Mouse (Mus musculus) cerebral cortex, adult 2 months (tissue): ENCODE data around the gene Nfix.

ENCODE experiments used
- WGBS: fragments of 180-500 bp; shearing (Covaris S2); methylation state at CpG from one replicate; pipeline ENCODE4 v1.1.7; 2018; 5-methylcytosine and 5-hydroxymethylcytosine counted together

Nfix gene

DNA sequence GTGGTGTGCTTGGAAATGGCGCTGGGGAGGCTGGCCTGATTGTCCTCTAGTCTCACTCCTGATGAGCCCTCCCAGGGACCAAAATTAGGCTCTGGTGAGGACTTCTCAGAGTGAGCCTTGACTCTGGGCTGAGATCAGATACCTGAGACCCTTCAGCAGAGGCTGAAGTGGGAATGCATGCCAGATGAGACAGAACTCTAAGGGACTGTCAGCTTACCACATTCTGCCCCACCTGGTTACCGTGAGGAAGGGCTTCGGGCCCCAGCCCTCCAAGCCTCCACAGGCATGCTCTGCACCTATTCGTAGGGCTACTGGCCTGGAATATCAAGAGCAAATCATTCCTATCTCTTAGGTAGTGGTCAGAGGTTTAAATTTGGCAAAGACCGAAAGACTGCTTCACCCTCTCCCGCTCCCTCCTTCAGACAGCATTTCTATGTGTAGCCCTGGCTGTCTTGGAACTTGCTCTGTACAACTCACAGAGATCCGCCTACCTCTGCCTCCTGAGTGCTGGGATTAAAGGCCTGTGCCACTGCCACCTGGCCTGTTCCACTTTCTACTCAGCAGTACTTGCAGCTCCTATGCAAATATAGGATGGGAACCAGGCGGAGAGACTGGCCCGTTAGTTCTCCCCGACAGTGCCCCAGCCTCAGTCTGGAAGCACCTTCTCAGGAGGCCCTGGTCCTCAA is 61.3 kb downstream of the Nfix start:
- WGBS = 47% methylated on average over 10 of the region's 10 CpGs

DNA sequence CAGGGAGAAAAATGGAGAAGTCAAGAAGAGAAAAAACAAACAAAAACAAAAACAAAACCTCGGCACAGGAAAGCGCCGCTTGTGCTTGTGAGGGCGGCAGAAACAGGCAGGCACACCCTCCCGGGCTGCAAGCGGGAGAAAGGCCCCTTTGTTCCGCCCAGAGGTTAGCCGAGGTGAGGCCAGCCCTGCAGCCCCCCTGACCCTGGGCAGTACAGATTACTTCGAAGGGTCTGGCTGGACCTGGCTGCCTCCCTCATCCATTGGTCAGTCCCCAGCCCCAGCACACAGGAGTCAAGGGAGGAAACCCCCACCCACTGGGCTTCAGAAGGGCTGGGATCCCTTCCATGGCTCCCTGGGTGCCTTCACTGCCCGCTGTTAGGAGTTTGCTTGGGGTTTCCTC is 61.9 kb downstream of the Nfix start:
- WGBS = 18% methylated on average over 10 of the region's 10 CpGs

DNA sequence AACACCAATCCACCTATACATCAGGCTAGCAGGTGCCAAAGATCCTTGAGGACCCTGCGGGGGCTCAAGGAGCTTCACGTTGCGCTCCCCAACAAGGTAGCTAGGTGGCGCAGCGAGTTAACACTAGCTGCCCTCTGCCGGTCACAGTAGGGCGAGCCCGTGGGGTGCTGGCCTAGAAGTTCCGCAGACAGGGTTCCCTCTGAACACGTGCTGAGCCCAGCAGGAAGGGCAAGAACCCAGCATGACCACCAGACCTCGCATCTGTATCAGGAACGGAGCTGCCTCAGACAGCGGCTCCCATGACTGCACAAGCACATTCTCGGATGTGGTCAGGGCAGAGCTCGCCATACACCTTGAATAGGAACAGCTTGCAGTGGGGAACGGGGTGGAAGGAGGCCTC is 62.5 kb downstream of the Nfix start:
- WGBS = 4% methylated on average over 16 of the region's 16 CpGs

DNA sequence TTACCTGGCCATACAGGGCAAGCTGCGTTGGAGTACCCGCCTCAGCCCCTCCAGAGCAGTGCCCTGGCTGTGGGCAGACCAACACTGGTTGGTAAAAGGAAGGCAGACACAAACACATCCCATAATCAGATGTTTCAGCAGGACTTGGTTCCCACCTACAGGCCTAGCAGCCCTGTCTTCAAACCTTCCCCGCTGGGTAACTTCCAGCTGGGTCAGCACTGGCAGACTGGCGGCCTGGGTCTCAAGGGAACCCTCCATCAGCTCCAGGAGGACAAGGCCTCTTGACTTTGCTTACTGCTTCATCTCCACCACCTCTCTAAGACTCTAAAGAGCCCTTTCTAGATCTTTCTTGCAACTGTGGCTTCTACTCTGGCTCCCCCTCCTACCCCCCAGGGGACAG is 63.6 kb downstream of the Nfix start:
- WGBS = 57% methylated on average over 4 of the region's 4 CpGs

DNA sequence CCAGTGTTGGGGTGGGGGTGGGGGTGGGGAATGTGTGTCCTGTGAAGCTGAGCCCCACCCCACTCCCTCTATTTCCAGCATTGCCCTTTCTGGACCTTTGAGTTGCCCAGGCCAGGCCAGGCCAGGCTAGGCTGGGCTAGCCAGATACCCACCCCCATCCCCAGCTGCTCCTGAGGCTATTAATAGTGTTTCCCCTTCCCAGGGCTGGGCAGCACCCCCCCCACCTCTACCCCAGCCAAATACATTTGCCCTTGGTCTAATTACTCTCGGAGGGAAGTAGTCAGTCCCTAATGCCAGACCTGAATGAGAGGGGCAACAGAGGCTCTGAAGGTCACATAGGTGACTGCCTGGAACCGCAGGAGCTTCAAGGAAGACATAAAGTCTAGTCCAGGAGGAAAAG is 64.5 kb downstream of the Nfix start:
- WGBS = 44% methylated on average over 2 of the region's 2 CpGs

DNA sequence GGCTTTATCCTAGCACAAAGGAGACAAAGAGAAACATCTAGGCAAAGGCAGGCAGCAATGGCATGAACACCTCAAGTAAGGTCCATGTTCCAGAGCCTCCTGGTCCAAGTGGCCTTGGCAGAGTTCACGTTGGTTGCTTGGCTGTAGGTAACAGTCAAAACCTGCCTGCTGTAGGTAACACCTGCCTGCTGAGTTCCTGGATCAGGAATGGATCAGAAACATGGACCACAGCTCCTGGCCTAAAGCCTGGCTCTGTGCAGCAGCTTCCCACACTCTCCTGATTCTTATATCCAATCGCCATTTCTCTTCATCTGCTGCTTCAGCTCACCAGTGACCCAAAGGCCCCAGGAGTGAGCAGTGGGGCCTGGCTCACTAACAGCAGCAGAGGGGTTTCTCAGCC is 65.5 kb downstream of the Nfix start:
- WGBS = 61% methylated on average over 2 of the region's 2 CpGs

DNA sequence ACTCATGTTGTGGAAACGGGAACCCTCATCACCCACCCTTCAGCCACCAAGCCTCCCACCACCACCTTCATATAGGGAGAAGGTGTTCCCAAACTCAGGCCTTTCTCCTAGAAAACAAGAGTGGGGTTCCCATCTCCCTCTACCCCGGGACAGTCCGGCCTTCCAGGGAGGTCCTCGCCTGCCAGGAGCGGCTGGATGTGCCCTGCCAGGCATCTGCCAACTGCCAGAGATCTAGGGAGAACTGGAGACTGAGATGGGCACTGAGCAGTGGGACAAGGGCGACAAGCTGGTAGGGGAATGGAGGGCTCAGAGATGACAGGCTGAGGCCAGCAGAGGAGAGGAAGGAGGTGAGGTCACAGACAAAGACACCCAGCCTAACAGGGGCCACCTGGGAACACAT is 66.2 kb downstream of the Nfix start:
- 55% methylated on average over 6 of the region's 6 CpGs for WGBS

DNA sequence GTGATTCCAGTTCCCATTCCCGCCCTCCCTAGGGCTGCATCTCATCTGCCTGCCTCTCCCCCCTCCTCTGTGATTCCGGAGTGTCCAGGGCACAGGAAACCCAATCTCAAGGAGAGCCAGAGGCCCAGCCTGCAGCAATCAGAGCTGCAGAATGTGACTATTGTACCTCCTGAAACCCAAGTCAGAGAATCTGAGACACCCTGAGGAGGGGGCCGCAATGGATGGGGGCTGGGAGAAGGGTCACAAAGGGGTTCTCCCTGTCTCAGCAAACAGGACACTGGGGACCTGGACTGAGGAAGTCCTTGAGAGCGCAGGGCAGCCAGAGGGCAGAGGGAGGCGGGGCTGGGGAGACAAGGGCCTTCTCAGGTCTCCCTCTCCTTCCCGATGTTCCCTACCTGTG is 67.1 kb downstream of the Nfix start:
- 46% methylated on average over 6 of the region's 6 CpGs for WGBS

DNA sequence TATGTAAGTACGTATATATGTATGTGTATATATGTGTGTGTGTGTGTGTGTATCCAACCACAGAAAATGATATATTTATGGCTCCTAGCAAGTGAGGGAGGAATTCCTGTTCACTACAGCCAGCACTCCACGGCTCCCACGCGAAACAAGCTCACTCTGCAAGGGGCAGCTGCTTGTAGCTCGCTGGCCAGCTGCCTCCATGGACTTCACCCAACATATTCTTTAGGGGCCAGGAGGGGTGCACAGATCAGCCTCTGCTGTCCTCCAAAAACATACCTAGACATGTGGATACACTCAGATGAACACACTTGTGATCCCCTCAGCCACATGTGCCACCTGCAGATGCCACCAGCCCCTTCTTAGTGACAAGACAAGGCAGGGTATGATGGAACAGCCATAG is 67.6 kb downstream of the Nfix start:
- WGBS = 26% methylated on average over 5 of the region's 5 CpGs

DNA sequence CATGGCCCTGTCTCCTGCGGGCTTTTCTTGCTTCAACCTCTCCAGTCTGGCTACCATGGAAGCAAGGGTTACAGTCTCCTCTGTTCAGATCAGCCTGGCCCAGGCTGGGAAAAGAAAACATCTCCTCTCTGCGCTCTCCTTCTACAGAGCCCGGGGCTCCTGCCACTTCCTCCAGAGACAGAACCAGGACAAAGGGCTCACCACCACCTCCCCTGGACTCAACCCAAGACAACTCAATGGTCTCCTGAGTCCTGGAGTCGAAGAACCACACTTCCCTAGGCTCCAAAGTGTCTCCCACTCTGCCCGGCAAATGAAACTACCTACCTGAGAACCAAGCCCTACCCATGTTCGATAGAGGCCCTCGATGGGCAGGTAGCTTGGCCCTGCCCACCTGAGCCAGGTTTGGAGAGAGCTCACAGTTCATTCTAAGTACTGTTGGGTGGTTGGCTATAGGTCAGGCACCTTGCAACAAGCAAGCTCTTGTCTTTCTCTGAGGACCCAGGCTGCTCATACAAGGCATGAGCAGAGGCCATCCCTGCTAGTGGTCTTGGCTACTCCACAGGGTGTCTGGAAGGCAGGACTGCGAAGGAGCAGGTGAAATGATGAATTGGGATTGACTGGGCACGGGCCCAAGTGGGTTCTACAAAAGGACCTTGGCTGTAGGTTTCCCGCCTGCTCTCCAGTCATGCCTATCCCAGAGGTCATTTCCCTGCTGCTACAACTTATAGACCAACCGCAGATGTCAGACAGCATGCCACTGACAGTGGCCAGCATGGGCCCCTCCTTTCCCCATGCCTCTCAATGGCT is 68.6 kb downstream of the Nfix start:
- WGBS = 48% methylated on average over 11 of the region's 11 CpGs

DNA sequence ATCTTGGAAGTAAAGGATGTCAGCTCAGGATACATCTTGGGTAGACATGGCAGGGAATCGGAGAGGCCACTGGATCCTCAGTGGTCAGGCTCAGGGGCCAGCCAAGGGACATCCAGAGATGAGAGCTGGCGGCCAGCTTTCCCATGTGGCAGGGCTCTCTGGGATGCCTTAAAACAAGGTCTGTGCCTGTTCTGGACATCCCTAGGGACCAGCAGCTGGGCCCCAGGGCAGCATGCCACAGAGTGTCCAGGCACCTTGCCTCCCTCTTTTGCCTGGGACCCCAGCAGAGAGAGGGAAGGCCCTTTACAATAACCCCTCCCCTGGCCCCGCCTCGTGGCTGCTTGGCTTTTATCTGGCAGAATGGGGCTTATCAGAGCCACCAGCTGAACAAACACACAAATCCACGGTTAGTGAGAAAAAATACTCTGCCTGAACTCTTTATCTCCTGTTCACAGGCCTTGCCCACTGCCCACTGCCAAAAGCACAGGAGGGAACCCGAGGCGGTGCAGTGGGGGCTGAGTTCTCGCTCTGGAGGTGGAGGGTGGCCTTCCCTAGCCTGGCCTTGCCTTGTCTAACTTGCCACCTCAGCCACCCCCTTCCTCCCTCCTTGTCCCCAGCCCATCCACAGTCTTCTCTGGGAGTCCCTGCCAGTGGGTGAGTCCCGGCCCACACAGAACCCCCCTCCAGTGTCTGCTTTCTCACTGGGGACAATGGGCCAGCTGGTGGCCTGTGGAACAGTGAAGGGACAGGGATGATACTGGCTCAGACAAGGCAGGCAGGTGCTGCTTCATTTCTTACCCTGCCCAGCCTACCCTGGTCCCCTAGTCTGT is 69.4 kb downstream of the Nfix start:
- WGBS = 27% methylated on average over 9 of the region's 9 CpGs

DNA sequence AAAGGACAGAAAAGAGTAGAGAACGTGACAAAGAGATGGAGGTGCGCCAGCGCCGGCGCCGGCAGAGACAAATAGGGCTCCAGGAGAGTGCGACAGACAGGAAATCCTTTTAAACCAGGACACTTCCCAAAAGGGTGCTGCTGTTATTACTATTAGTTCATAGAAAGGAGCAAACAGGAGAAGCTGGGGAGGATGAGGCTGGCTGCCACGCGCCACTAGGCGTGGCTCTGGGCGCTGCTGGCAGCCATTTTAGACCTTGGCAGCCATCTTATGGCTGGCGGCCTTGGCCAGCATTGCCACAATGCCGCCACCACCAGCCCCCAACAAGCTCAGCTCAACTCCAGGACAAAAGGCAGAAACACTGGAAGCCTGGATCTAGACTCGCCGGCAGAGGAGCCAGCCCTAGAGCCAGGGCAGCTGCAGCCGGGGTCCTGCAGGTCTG is 70.2 kb downstream of the Nfix start:
- 29% methylated on average over 16 of the region's 16 CpGs for WGBS

DNA sequence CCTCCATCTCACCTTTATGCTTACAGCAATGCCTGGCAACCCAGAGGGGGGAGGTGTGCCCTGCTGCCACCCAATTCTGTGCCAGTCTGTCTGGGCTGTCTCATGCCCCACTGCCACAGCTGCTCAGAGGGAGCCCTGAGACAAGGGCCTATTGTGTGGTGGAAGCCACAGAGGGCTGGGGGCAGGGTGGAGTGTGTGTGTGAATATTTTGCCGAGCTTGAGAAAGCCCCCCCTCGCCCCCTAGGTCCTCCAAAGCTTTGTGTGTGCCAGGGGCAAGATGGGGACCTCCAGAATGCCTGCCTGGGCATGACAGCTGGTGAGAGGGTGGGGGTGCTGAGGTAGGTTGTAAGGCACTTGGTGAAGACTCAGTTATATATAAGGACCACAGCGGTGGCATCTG is 71.7 kb downstream of the Nfix start:
- 28% methylated on average over 3 of the region's 3 CpGs for WGBS

DNA sequence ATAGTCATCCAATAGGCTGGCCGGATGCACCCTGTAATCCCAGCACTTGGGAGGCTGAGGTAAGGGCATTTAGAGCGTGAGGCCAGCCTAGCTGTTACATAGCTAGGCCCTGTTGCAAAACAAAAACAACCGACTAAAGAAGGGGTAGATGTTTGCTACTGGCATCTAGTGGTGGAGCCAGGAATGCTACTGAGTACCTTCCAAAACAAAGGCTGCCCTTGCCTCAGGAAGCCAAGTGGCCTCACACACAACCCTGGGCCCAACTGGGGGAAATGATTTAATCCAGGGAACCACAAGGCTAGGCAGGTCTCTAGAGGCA is 74.2 kb downstream of the Nfix start:
- WGBS = 8% methylated on average over 3 of the region's 3 CpGs

DNA sequence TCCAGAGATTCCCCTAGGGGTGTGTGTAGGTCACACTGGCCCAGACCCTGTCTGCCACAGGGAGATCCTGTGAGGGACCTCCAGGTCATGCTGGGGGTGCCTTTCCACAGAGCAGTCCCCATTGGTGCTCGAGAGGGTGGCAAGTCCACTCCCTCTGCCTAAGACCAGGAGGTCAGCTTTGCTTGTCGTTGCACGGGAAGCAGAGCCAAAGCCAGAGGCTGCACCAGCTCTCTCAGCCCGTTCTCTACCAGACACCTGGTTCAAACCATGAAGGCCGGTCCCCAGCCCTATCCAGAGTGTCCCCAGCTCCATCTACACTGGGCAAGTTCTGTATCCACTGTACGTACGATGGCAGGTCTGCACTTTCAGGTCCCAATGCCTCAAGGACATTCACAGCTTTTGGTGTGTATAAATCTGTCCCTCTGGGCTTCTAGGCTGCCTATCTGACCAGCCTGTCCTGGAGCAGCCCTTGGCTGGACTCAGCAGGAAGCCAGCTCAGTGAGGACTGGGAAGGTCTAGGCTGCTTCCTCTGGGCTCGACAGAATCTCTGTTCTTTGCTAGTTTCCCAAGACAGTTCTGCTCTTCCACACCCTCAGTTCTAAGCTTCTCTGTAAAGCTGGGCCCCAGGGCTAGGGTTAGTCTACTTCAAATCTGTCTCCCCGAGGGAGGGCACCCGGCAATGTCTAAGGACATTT is 74.8 kb downstream of the Nfix start:
- WGBS = 41% methylated on average over 10 of the region's 10 CpGs

DNA sequence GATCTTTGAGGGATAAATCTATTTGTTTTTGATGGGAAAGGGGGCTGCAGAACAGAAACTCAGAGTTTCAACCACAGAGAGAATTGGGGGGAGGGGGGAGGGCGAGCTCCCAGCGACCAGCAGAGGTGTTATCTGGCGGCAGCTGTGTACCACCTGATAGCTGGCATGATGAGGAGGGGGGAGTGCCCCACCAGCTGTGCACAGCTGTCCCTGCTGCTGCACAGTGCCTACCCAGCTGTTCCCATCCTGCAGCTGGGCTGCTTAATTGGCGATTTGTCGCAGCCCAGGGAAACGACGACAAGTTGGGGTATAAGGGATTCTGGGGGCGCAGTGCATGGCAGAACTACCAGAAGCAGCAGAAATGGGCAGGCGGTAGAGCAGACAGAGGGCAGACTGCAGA is 75.5 kb downstream of the Nfix start:
- 44% methylated on average over 9 of the region's 9 CpGs for WGBS

DNA sequence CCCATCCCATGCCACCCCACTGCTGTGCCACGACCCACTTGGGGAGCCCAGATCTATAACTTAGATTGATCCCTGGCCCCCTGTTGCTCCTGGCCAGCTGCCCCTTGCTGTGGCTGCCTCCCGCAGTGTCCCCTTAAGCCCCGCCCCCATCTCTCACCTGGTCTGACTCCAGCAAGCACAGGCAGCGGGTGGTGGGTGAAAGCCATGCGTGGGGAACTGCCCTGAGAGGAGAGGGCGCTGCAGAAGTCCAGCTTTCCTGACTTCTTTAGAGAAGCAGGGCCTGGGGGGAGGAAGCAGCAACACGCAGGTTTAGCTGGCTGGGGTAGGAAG is 76.6 kb downstream of the Nfix start:
- WGBS = 23% methylated on average over 7 of the region's 7 CpGs

DNA sequence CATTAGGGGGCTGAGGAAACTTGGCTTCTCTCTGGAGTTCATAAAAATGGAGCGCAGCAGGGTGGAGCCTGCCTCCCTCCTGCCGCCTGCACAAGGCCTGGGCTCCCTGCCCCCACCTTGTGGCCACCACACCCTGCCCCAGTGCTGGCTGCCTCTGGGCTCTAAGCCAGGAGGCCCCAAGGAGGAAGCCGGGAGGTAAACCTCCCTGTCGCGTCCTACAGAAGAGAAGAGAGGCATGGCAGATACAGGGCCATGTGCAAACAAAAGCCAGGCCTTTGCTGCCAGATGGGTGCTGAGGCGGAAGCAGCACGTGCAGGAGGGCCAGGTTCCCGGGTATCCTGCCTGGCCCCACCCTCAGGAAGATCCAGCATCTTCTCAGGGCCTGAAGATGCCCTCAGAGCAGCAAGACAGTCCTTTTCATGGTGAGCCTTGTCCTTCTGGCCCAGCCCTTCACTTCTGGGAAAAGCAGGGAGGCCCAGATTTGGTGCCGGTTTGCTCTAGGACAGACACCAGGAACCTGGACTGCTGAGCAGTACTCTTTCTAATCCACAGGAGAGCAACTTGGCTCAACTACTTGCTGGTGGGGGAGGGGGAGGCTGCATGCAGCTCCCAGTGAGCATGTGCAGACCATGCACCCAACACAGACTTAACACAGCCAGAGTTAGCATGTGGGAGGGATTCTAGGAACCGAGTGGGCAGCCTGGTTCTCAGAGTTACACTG is 77.1 kb downstream of the Nfix start, which contains the start of gene G430095P16Rik:
G430095P16Rik (plus strand) TSS at position 158 of the 721 bp plus-strand sequence.
- 12% methylated on average over 10 of the region's 10 CpGs for WGBS

DNA sequence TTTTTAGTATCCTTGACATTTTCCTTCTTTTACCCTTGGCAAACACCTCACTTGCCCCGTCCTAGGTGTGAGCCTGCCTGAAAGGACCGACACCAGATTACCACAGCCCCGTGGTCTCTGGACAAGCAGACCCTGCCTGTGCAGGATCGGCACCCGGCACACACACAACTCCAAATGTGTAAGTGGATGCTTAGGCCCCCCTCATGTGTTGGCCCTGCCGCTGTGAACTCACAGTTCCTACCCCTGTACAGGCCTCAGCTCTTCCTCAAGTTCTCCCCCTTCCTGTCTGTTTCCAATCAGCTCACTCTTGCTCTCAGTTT is 77.7 kb downstream of the Nfix start:
- 36% methylated on average over 6 of the region's 6 CpGs for WGBS

DNA sequence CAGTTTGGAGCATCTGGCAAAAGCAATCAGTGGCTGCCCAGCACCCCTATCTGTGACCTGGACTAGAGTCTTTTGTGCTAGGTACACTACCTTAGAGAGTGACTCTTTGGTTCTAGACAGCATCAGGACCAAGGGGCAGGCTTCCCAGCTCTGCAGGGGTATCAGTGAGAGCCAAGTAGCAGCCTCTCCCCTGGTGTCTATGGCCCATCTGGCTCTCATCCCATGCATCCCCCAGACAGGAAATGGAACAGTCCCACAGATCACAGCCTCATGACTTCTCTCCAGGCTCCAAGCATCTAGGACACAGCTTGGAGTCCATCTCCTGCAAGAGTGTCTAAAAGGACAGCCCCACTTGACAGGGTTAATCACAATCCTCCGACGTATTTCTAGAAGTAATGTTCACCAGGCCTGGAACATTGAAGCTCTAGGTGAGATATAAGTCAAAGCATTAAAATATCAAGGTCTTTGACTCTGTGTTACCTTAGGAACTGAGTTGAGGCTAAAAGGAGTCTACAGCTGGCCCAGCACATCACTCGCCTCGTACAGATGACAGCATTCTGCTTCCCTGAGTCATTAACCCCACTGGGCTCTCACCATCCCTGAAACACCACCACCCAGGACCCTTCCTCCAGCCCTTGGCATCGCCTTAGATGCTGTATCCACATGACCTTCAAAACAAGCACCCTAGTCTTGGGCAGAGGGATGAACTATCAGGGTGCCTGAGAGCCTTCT is 81.0 kb downstream of the Nfix start:
- 64% methylated on average over 5 of the region's 5 CpGs for WGBS

DNA sequence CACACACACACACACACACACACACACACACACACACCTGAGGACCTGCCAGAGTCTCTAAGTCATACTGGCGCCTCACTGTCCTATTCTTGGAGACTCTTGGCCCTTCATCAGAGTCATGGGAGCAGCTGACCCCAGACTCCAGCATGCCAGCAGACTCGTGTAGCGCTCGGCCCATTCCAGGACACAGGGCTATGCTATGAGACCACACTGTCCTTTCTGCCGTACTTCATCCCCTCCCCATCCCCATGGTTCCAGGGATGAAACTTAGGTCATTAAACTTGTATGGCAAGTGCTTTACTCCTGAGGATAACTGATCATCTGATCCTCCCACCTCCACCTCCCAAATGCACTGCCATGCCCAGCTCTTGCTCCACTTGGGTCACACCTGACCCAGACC is 81.7 kb downstream of the Nfix start:
- 69% methylated on average over 5 of the region's 5 CpGs for WGBS
